Mouse (Mus musculus) urinary bladder, adult 2 months (tissue): ENCODE results near the gene Clint1. TPM values are rescaled to one million over a fixed set of nuclear protein-coding genes. Genes with fewer than 3 reads are reported as not detected.
"Not testable (repeated sequence)": the region's sequence is repeated elsewhere in the genome, so short reads cannot be mapped to it uniquely, and the experiment has no call there.

ENCODE experiments used
- DNase-seq: peaks from one replicate; pipeline ENCODE4 v3.0.0; 2022; ENCODE audit warnings: low spot score
- polyA plus RNA-seq: library from polyadenylated mRNA; depleted of rRNA; stranded (reverse); fragments of >200 nt; gene quantifications from 2 replicates; pipeline ENCODE4 v1.2.3, GENCODE M21; 2012

The Clint1 gene
- polyA plus RNA-seq, 1 experiment, result 74.3 TPM

- DNase-seq, result no peak
Measured at GRCm38 (mm10) chr11:45848253-45848652, 3.6 kb upstream of the Clint1 start.

GRCm38 (mm10) chr11:45849203-45849602 lies 2.6 kb upstream of the Clint1 start:
- no peak for DNase-seq

GRCm38 (mm10) chr11:45849859-45850258 lies 2.0 kb upstream of the Clint1 start:
- no peak for DNase-seq

- DNase-seq, result no peak
Measured at GRCm38 (mm10) chr11:45850317-45850716, 1.5 kb upstream of the Clint1 start.

GRCm38 (mm10) chr11:45852124-45852994 lies 508 bp downstream of the Clint1 start:
- peak; percentile 71 for DNase-seq

- no peak for DNase-seq
Measured at GRCm38 (mm10) chr11:45852995-45853317, 1.1 kb downstream of the Clint1 start.

GRCm38 (mm10) chr11:45853916-45854315 lies 2.1 kb downstream of the Clint1 start:
- DNase-seq, result no peak

- DNase-seq, result no peak
Measured at GRCm38 (mm10) chr11:45854381-45854780, 2.5 kb downstream of the Clint1 start.

GRCm38 (mm10) chr11:45855407-45856148 lies 3.7 kb downstream of the Clint1 start:
- DNase-seq, result no peak

- no peak for DNase-seq
Measured at GRCm38 (mm10) chr11:45856149-45856516, 4.3 kb downstream of the Clint1 start.

GRCm38 (mm10) chr11:45861334-45861733 lies 9.5 kb downstream of the Clint1 start:
- no peak for DNase-seq

GRCm38 (mm10) chr11:45864409-45864808 lies 12.6 kb downstream of the Clint1 start:
- no peak for DNase-seq

GRCm38 (mm10) chr11:45865861-45866260 lies 14.0 kb downstream of the Clint1 start:
- DNase-seq, result no peak

GRCm38 (mm10) chr11:45866534-45866933 lies 14.7 kb downstream of the Clint1 start:
- no peak for DNase-seq

GRCm38 (mm10) chr11:45873666-45874065 lies 21.8 kb downstream of the Clint1 start:
- DNase-seq, result no peak

- DNase-seq, result no peak
Measured at GRCm38 (mm10) chr11:45874251-45874650, 22.4 kb downstream of the Clint1 start.

- no peak for DNase-seq
Measured at GRCm38 (mm10) chr11:45875351-45875935, 23.6 kb downstream of the Clint1 start.

- DNase-seq, result no peak
Measured at GRCm38 (mm10) chr11:45876036-45876435, 24.2 kb downstream of the Clint1 start.

- not testable (repeated sequence) for DNase-seq
Measured at GRCm38 (mm10) chr11:45879366-45879765, 27.5 kb downstream of the Clint1 start.

- DNase-seq, result no peak
Measured at GRCm38 (mm10) chr11:45881026-45881682, 29.3 kb downstream of the Clint1 start.

- DNase-seq, result no peak
Measured at GRCm38 (mm10) chr11:45881683-45882068, 29.8 kb downstream of the Clint1 start.

GRCm38 (mm10) chr11:45883270-45883931 lies 31.6 kb downstream of the Clint1 start:
- DNase-seq, result no peak
